Mouse (Mus musculus): ENCODE data around the gene C530008M17Rik. TPM values are rescaled to one million over a fixed set of nuclear protein-coding genes. Genes with fewer than 3 reads are reported as not detected.
"Not testable (repeated sequence)": the region's sequence is repeated elsewhere in the genome, so short reads cannot be mapped to it uniquely, and the experiment has no call there.

Gene C530008M17Rik
- total RNA-seq, 2 experiments from 2014 or later = 59.4 to 61.7 TPM

DNA sequence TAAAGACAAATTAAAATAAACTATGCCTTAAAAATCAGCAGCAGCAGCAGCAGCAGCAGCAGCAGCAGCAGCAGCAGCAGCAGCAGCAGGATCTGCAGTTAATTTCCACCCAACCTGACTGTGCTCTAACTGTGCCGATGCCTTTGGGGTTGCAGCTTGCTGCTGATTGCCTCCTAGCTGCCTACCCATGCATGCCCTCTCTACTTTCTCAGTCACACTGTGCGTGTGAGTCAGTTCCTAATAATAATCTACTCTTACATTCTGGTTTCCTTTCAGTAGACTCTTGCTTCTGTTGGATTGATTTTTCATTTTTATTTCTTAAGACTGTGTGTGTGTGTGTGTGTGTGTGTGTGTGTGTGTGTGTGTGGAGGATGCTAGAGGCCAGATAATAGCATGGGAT lies 236.8 kb downstream of the C530008M17Rik start:
- intact Hi-C loops (cut with DNase I) = loop anchor here (2.0 kb wide), 1 partner anchor 18 kb away; no protein-coding TSS in a partner anchor
- DNase-seq (ENCODE audit: extremely low spot score in 1 of 2, low spot score in 2 of 2) = no peak
- no peak for TF ChIP-seq CTCF (IDR thresholded peaks at IDR 0.05)
- no peak overlapping the region for H3K27ac ChIP-seq
- H3K4me3 ChIP-seq = no peak overlapping the region

DNA sequence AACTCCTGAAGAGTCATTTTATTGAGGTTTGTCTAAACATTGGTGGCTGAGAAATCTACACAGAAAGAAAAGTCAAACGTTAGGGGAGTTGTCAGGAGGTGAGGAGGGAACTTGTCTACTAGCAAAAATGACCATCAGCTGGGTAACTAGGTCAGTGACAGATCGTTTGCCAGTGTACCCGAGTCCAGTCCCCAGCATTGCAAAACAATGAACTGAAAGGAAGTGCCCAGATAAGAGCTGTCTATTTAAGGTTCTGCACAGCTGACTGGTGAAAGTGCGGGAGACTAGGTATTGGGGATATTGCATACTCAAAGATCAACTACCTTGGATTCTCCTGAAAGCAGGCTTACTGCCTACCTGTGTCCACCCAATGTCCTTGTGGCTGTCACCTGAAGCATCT lies 245.8 kb downstream of the C530008M17Rik start:
- no peak overlapping the region for H3K27ac ChIP-seq
- no peak for DNase-seq (ENCODE audit: extremely low spot score in 1 of 2, low spot score in 2 of 2)
- intact Hi-C loops (cut with DNase I) = no loop called here
- TF ChIP-seq CTCF (IDR thresholded peaks at IDR 0.05) = no peak
- H3K4me3 ChIP-seq = no peak overlapping the region

DNA sequence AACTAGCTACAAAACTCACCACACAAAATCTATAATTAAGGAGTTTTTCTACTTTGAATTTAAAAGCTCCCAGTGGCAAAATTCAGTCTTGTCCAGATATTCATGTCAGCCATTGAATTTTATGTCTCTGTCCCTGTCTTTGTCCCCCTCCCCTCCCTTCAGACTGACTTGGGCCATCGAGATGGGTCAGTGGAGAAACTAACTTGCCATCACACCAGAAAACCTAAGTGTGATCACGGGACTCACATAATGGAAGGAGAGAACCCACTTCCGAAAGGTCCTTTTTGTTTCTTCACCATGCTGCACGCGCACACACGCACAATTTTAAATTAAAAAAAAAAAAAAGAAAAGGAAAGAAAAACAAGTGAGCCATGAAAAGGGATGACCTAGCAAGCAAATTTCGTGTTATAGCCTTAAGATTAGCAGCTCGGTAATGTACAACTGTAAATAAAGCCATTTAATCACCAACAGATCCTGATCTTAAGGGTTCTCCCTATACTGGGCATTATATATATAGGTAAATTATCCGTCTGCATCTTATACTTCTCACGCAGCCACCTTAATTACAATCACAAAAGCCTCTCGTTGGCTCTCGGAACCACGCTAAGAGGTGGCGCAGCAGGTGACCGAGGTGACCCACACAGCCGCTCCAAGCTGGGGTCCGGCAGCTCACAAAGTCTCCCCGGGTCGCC lies 248.5 kb downstream of the C530008M17Rik start:
- TF ChIP-seq CTCF (IDR thresholded peaks at IDR 0.05) = no peak
- no peak for DNase-seq (ENCODE audit: extremely low spot score in 1 of 2, low spot score in 2 of 2)
- intact Hi-C loops (cut with DNase I) = loop anchor here (1.0 to 2.0 kb wide), 2 partner anchors 46 to 70 kb away; partner anchors contain the start of genes Paics, Ppat and Srp72
- H3K4me3 ChIP-seq = peak overlapping the region; percentile 91
- peak overlapping the region; percentile 98 for H3K27ac ChIP-seq

DNA sequence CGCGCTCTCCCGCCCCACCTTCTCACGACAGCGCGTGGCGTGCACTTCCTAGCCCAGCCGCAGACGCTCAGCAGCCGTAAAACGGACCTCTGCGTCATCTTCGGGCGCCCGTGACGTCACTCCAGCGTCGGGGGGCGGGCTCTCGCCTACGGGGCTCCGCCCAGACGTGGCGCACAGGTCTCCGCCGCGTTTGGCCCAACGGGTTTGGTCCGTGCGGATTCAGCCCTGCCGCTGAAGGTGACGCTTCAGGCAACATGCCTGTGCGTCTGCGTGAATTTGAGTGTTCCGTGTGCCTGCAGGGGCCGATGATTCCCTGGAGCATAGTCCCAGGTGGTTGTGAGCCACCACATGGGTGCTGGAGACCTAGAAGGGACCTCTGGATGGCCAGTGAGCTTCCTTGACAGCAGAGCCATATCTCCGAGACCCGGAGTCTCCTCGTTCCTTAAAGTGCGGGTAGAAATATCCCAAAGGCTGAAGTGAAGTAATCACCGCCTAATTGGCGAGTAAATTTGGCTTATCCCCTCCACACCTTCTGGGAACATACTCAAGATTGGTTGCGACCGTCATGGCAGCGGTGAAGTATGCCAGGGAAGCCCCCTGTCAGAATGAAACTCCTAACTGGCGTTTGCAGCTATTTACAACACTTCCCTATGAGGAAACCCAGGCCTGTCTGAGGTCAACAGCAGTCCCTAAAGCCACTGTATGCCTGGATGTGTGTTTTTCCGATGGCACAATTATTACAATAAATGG lies 249.3 kb downstream of the C530008M17Rik start, which contains the start of gene Aasdh:
Gene Aasdh (minus strand): TSS at position 110 of the 750 bp plus-strand sequence.
- DNase-seq (ENCODE audit: extremely low spot score in 1 of 2, low spot score in 2 of 2) = peak; percentile 95 to 98
- intact Hi-C loops (cut with DNase I) = loop anchor here (1.0 to 2.0 kb wide), 2 partner anchors 46 to 69 kb away; partner anchors contain the start of genes Paics, Ppat and Srp72
- peak within 1 kb of the TSS; percentile 91 for H3K4me3 ChIP-seq
- peak within 1 kb of the TSS; percentile 98 for H3K27ac ChIP-seq
- peak; percentile 46 for TF ChIP-seq CTCF (IDR thresholded peaks at IDR 0.05)

DNA sequence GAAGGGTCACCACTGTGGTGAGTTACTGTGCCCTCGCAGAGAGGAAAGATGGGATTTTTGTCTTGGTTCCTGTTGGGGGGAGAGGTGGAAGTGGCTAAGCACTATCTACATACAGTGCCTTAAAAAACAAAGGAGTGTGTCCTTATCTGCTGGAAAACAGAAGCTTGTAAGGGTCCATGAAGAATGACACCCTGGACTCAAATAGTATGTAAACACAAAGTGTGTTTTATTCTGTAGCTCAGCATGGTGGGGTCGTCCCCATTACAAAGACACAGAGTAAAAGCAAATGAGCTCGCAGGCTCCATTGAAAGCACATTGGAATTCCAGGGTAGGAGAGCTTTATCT lies 249.8 kb downstream of the C530008M17Rik start:
- intact Hi-C loops (cut with DNase I) = no loop called here
- Histone ChIP-seq H3K27ac (peak overlapping the region; percentile 98), H3K4me3 (peak overlapping the region; percentile 91)
- no peak for TF ChIP-seq CTCF (IDR thresholded peaks at IDR 0.05)
- no peak for DNase-seq (ENCODE audit: extremely low spot score in 1 of 2, low spot score in 2 of 2)

DNA sequence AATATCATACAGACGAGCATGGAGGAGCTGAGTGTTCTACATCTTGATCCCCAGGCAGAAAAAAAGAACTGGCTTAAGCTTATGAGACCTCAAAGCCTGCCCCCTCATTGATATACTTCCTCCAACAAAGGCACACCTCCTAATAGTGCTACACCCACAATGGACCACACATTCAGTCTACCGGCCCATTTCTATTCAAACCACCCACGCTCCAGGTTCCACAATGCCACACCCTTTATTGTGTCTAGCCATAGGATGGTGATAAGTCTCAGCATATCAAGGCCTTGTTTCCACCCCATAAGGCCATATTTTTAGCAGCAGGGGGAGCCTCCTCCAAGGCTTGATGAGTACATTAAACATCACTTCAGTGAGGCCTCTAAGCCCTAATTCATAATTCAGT lies 254.5 kb downstream of the C530008M17Rik start:
- no peak overlapping the region for H3K4me3 ChIP-seq
- H3K27ac ChIP-seq = no peak overlapping the region
- no peak for TF ChIP-seq CTCF (IDR thresholded peaks at IDR 0.05)
- intact Hi-C loops (cut with DNase I) = no loop called here
- DNase-seq (ENCODE audit: extremely low spot score in 1 of 2, low spot score in 2 of 2) = no peak

DNA sequence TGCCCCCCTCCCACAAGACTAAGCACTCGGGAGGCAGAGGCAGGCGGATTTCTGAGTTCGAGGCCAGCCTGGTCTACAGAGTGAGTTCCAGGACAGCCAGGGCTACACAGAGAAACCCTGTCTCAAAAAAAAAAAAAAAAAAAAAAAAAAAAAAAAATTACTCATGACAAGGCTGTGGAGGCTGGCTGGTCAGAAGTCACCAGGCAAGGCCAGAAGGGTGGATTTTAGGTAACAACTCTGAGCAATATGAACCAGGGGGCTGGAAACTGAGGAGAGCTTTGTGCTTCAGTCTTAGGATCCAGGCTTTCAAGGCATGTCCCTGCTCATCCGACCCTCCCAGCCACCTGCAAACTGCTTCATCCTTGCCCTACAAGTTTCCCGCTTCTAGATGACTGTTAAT lies 256.2 kb downstream of the C530008M17Rik start:
- H3K27ac ChIP-seq; DNase-seq (ENCODE audit: extremely low spot score in 1 of 2, low spot score in 2 of 2); intact Hi-C loops (cut with DNase I); H3K4me3 ChIP-seq: not testable (repeated sequence)

DNA sequence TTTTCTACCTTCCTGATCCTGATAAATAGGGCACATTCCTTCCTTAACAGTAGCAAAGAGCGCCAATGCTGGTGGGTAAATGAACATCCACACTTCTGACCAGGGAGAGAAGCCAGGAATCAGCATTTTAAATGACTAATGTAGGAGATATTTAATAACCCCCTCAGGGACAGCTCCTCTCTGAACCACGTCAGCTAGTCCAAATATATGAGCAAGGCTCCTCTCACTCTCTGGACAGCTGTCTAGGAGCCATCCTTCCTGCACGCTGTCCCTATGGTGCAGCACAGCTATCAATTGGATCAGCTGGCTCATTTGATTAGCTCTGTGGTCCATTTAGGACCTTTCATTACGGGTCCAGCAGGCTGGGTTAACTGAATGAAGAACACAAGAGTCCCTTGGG lies 266.5 kb downstream of the C530008M17Rik start:
- no peak for TF ChIP-seq CTCF (IDR thresholded peaks at IDR 0.05)
- intact Hi-C loops (cut with DNase I) = no loop called here

More for the DNA sequence above, 266.5 kb downstream of the C530008M17Rik start:
- DNase-seq (ENCODE audit: extremely low spot score in 1 of 2, low spot score in 2 of 2) = no peak
- Histone ChIP-seq H3K4me3 (no peak overlapping the region), H3K27ac (no peak overlapping the region)

Other genes starting within 250 kb of the C530008M17Rik start
- gene Gm7271, start 172.5 kb upstream of the C530008M17Rik start, total RNA-seq (2021) = not detected
- 10 to 100 TPM; 55.4 to 59.9 TPM for gene Exoc1, start 127.2 kb upstream of the C530008M17Rik start, total RNA-seq (2021)
- 1 to 10 TPM; 6.8 to 7.2 TPM for gene Cep135, start 67.8 kb upstream of the C530008M17Rik start, total RNA-seq (2021)
- gene Aasdh, start 249.0 kb downstream of the C530008M17Rik start, total RNA-seq (2021) = 10 to 100 TPM; 23.1 to 23.5 TPM